Mouse (Mus musculus) lung, postnatal 14 days (tissue): Measurements from ENCODE around the gene Dmrta2.

ENCODE experiments used
- DNase-seq: peaks from one replicate; pipeline ENCODE4 v3.0.0; 2021

Dmrta2 gene

DNA sequence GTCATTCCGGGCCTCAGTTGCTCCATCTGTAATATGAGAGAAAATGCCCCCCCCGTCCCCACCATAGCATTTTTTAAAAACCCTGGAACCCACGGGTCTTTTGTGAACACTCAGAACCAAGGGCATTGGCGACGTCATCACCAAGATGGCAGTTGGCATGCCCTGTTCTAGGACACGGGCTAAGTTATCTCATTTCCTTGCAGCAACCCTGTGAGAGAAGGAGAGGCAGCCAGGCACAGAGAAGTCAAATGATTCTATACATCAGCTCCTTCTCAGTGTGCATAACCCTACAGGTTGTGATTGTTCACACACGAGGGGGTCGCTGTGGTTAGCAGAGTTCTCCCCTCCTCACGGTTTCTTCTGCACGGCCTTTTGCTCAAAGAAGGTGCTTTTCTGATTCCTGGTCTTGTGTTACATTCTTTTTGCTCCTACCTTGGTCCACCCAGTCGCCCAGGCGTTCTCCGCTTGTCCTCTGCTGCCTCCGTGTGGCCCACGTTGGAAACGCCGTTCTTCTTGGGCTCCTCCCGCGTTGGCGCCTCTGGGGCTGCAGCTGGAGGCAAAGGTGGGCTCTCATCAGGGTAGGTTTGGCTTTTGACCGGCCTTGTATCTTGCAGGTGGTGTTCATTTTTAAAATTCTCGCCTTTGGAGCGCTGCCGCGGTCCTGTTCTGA is 44.2 kb downstream of the Dmrta2 start:
- peak; percentile 83 for DNase-seq

DNA sequence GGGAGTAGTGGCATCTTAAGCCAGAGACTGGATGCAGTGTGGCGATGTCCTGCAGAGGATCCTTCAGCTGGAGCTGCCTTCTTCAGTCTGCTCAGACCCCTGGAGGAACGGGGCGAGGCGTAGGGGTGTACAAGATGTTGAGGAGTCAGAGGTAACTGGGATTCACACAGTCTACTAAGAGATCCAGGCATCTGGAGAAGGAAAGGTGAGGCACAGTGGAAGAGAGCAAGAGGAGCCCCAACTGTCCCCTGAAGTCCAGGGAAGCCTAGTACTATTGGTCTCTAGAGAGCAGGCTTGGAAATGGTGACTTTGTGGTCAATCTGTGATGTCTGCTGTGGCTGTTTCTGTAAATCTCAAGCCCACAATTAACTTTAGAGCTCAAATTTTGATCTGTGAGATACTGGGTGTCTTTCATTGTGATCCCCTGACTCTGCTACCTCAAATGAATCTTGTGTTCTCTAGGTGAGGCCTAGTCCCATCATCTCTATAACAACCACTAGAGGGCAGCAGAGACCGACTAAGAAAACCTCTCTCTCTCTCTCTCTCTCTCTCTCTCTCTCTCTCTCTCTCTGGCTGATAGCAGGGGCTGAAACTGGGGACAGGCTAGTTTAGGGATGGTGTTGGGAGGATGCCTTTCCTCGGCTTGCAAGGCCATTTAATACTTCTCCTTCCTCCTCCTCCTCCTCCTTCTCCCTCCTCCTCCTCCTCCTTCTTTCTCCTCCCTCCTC is 50.8 kb downstream of the Dmrta2 start:
- peak; percentile 17 for DNase-seq

DNA sequence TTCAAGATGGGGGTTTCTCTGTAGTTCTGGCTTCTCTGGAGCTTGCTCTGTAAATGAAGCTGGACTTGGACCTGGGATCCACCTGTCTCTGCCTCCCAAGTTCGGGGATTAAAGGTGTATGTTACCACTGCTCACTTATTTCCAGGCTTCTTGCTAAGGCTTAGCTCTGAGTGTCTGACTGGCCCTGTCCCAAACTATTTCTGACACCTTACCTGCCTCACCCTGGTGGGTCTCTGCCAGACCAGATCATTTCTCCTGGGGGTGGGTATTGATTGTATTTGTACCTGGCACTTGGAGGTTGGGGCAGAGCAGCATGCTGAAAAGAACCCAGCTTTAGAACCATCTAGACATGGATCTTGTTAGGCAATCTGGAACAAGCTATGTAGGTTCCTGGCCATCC is 51.6 kb downstream of the Dmrta2 start:
- no peak for DNase-seq
